Mouse (Mus musculus): ENCODE data around the gene 1700031F05Rik.
"Not testable (repeated sequence)": the region's sequence is repeated elsewhere in the genome, so short reads cannot be mapped to it uniquely, and the experiment has no call there.

Gene 1700031F05Rik

DNA sequence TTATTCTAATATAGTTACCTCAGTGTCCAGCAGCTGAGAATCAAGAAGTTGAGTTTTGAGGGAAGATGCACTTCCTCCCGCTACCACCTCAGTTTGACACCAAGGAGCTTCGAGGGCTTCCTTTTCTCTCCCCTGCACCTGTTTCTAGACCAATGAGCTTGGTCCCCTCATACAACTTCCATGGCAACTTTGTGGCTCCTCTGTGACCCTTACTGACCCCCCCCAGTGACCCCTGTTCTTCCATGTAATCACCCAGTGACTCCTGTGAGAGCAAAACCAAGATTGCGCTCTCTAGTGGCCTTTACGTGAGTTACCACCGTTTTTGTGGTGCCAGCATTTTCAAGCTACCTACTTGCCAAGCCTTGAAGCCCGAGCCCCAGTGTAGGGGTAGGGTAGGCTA lies at the start of gene 1700031F05Rik:
1700031F05Rik (minus strand) TSS at position 101 of the 400 bp plus-strand sequence.
- in situ Hi-C loops (cut with MboI, MseI): no loop called here

DNA sequence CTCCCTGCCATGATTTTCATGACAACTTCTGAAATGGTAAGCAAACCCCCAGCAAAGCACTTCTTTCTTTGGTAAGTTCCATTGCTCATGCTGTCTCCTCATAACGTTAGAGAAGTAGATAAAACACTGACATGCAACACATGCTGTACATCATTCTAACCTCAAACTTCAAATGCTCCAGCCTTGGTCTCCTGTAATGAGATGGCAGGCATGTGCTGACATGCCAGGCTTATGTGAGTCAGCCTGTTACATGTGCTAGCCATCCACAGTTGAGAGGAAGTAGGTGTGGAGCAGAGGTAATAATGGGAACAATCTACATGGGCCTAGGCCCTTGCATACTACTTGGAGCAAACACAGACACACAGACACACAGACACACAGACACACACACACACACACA lies 47.1 kb upstream of the 1700031F05Rik start:
- in situ Hi-C loops (cut with MboI, MseI): not testable (repeated sequence)

DNA sequence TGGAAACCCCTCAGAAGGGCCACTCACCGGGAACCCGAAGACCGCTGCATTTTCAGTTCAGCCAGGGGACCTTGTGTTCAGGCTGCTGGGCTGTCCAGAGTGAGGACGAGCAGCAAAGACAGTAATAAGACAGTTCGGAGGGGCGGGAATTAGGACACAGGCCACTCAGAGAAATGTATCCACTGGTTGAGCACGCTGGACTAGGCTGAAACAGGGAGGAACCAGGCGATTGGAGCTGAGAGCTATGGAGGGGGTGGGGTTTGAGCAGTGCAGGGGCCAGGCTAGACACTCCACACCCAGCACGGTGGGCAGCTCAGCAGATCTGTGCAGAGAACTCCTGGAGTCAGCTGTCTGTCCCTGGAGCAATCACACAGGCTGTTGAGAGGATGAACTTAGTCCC lies 40.8 kb upstream of the 1700031F05Rik start, which contains the start of the genes Dmrtc1a and 1700011M02Rik:
Dmrtc1a (minus strand) TSS at position 101 of the 400 bp plus-strand sequence.
1700011M02Rik (plus strand) TSS at position 319 of the 400 bp plus-strand sequence.
- in situ Hi-C loops (cut with MboI, MseI): not testable (repeated sequence)

DNA sequence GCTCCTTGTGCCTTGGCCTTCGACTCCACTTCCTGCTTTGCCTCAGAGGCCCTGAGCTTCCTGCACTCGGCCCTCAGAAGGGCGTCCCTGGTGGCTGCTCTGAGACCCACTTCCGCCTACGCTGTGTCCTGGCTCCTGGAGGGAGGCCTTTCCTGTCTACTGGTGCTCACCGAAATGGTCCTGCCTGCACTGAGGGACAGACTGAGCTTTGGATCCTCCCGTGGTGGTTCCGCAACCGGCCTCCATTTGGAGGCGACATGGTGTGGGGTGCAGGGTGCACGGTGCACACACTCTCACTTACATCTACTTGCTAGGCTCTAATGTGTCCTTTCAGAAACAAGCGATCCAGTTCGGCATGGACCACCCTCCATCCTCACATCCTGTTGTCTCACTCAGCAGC lies 13.3 kb downstream of the 1700031F05Rik start, which contains the start of gene Dmrtc1c2:
Dmrtc1c2 (minus strand) TSS at position 101 of the 400 bp plus-strand sequence.
- in situ Hi-C loops (cut with MboI, MseI): not testable (repeated sequence)

DNA sequence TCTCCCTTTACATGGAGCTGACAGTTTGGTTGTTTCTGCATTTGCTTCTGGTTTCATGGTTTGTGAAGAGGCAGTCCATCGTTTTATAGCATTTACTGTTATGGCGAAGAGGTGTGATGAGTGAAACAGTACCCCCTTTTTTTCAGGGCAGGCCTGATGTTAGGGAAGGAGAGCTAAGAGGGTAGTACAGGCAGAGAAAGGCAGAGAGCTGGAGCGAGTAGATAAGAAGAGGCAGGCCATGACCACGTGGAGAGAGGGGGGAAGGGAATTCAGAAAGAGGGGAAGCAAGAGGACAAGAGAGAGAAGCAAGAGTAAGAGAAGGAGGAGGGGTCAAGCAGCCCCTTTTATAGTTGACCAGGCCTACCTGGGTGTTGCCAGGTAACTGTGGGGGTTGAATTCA lies 55.5 kb downstream of the 1700031F05Rik start:
- in situ Hi-C loops (cut with MboI, MseI): no loop called here
